Comparison of ENCODE assay signal across 25 mouse cellular contexts in the genomic region with DNA sequence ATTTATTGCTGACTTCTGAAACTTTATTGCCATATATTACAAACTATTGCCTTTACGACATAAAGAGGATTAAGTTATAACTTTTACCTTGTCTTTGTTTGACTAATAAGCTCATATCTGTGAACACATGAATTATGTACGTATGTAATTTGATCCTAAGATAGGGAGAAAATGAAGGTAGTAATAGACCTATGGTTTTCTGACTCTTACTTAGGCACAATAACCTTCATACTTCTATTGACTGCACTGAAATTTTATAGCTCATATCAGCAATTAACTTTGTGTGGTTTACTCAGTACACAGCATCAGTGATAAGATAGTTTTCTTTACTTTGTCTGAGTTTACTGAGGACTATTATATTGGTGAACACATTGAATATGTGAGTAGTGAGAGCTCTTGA.
"Had no signal": no experiment of that assay in that cellular context is flagged by ENCODE, and none has a peak within 500 bp of the region (broad histone marks: within the 10 kb centered on the region; RNA-seq: fewer than 3 reads in every experiment).

No protein-coding gene starts in this region.

- H3K4me3 ChIP-seq: gastrocnemius, adult 2 months; heart, adult 2 months; heart, embryonic 13.5 days; heart, embryonic 15.5 days; hindbrain, embryonic 13.5 days; hindbrain, embryonic 15.5 days; left cerebral cortex, adult 2 months; limb, embryonic 10.5 days; limb, embryonic 12.5 days; liver, embryonic 13.5 days had no signal

- H3K9ac ChIP-seq: heart, embryonic 13.5 days; heart, embryonic 15.5 days; hindbrain, embryonic 13.5 days; hindbrain, embryonic 15.5 days; limb, embryonic 12.5 days; liver, embryonic 13.5 days had no signal

- H3K4me2 ChIP-seq: heart, embryonic 11.5 days; heart, embryonic 13.5 days; heart, embryonic 15.5 days; hindbrain, embryonic 13.5 days; hindbrain, embryonic 15.5 days; limb, embryonic 12.5 days; liver, embryonic 11.5 days; liver, embryonic 13.5 days had no signal

- H3K36me3 ChIP-seq: heart, embryonic 13.5 days; heart, embryonic 15.5 days; hindbrain, embryonic 13.5 days; hindbrain, embryonic 15.5 days; limb, embryonic 10.5 days; limb, embryonic 12.5 days; liver, embryonic 13.5 days had no signal

- H3K9me3 ChIP-seq: heart, embryonic 13.5 days; heart, embryonic 15.5 days; hindbrain, embryonic 13.5 days; hindbrain, embryonic 15.5 days; limb, embryonic 10.5 days; limb, embryonic 12.5 days; liver, embryonic 13.5 days had no signal

- H3K27me3 ChIP-seq: heart, embryonic 13.5 days; heart, embryonic 15.5 days; hindbrain, embryonic 13.5 days; hindbrain, embryonic 15.5 days; limb, embryonic 12.5 days; liver, embryonic 13.5 days had no signal

- H3K27ac ChIP-seq: gastrocnemius, adult 2 months; heart, adult 2 months; heart, embryonic 13.5 days; heart, embryonic 15.5 days; hindbrain, embryonic 13.5 days; hindbrain, embryonic 15.5 days; hindbrain, postnatal 0 days; left cerebral cortex, adult 2 months; limb, embryonic 10.5 days; limb, embryonic 12.5 days; liver, embryonic 13.5 days had no signal

- DNase-seq: gastrocnemius, adult 2 months; gastrocnemius, postnatal 10 days; gastrocnemius, postnatal 36 days; heart, adult 11 months; heart, adult 2 months; heart, postnatal 14 days; heart, postnatal 36 days; kidney, adult 18-20 months; kidney, adult 8-10 months; kidney, postnatal 10 days; kidney, postnatal 36 days; layer of hippocampus, adult 9-11 months; liver; liver, embryonic 13.5 days had no signal

- ATAC-seq: forebrain, embryonic 16.5 days; hindbrain, postnatal 0 days had no signal

- H3K4me1 ChIP-seq: heart, embryonic 15.5 days; hindbrain, embryonic 13.5 days had no signal
